Mouse (Mus musculus) right cerebral cortex, postnatal 4 days (tissue): ENCODE data around the gene Fev.

ENCODE experiments used
- DNase-seq: peaks from one replicate; pipeline ENCODE4 v3.0.0-alpha.2; 2022

Fev gene

GRCm38 (mm10) chr1:74877199-74877598, 8.0 kb downstream of the Fev start:
- no peak for DNase-seq

GRCm38 (mm10) chr1:74872218-74872617, 13.0 kb downstream of the Fev start:
- DNase-seq: no peak

GRCm38 (mm10) chr1:74861783-74862182, 23.4 kb downstream of the Fev start:
- DNase-seq: no peak

GRCm38 (mm10) chr1:74859223-74859984, 25.8 kb downstream of the Fev start:
- no peak for DNase-seq

GRCm38 (mm10) chr1:74858805-74859204, 26.4 kb downstream of the Fev start:
- no peak for DNase-seq

GRCm38 (mm10) chr1:74858171-74858719, 27.0 kb downstream of the Fev start:
- DNase-seq: peak; percentile 83

GRCm38 (mm10) chr1:74857677-74858076, 27.5 kb downstream of the Fev start:
- no peak for DNase-seq

- DNase-seq: no peak
These were observed 28.0 kb downstream of the Fev start for GRCm38 (mm10) chr1:74857201-74857600.

GRCm38 (mm10) chr1:74856791-74857190, 28.4 kb downstream of the Fev start:
- no peak for DNase-seq

GRCm38 (mm10) chr1:74856439-74856720, 28.8 kb downstream of the Fev start:
- no peak for DNase-seq

- peak; percentile 44 for DNase-seq
These were observed 29.4 kb downstream of the Fev start for GRCm38 (mm10) chr1:74855651-74856438.

GRCm38 (mm10) chr1:74855156-74855555, 30.1 kb downstream of the Fev start:
- DNase-seq: no peak

- peak; percentile 89 for DNase-seq
These were observed 30.7 kb downstream of the Fev start, which contains the start of gene Cdk5r2 for GRCm38 (mm10) chr1:74854306-74855056. TSS of gene Cdk5r2 (plus strand) at chr1:74854934.

GRCm38 (mm10) chr1:74851001-74851775, 34.0 kb downstream of the Fev start:
- DNase-seq: no peak

GRCm38 (mm10) chr1:74850251-74850650, 35.0 kb downstream of the Fev start:
- peak; percentile 20 for DNase-seq

GRCm38 (mm10) chr1:74848946-74849345, 36.3 kb downstream of the Fev start:
- no peak for DNase-seq

- DNase-seq: no peak
These were observed 38.9 kb downstream of the Fev start for GRCm38 (mm10) chr1:74846341-74846740.

GRCm38 (mm10) chr1:74843090-74843489, 42.1 kb downstream of the Fev start:
- DNase-seq: no peak

- DNase-seq: no peak
These were observed 52.0 kb downstream of the Fev start for GRCm38 (mm10) chr1:74833255-74833654.
